Mouse (Mus musculus): ENCODE measurements around the gene Plcl2.

GRCm38 (mm10) chr17:50488895-50489294 is 20.3 kb upstream of the Plcl2 start:
- TF ChIP-seq CTCF (IDR thresholded peaks at IDR 0.05; ENCODE audit: insufficient read depth, low read depth, low read length) (no peak), POLR2A (IDR thresholded peaks at IDR 0.05; ENCODE audit: insufficient read depth, low read depth, low read length) (no peak)
